Mouse (Mus musculus): Measurements from ENCODE around the gene Lrp6. TPM values are rescaled to one million over a fixed set of nuclear protein-coding genes. Genes with fewer than 3 reads are reported as not detected.

The Lrp6 gene
- polyA plus RNA-seq, 1 experiment from 2014 or later, result 33.6 TPM

GRCm38 (mm10) chr6:134434866-134435390 lies 131.8 kb downstream of the Lrp6 start:
- no peak overlapping the region for H3K4me2 ChIP-seq (ENCODE audit: low read depth, low read length)
- ATAC-seq (replicated peaks; ENCODE audit: insufficient number of reproducible peaks, low FRiP score, low TSS enrichment, low read depth), result no peak
- DNase-seq (ENCODE audit: low spot score), result no peak
- WGBS, result 54% methylated on average over 9 of the region's 9 CpGs
- no peaks in the 10 kb centered on the region for H3K36me3 ChIP-seq (replicated peaks; ENCODE audit: control insufficient read depth, insufficient read depth, low read depth, low read length)
- no peak overlapping the region for H3K27ac ChIP-seq (replicated peaks; ENCODE audit: low read depth, low read length)
- H3K27me3 ChIP-seq (ENCODE audit: control insufficient read depth, insufficient read depth, low read length), result no peaks in the 10 kb centered on the region
- no peaks in the 10 kb centered on the region for H3K4me1 ChIP-seq (ENCODE audit: control insufficient read depth, insufficient read depth, low read length)
- H3K4me3 ChIP-seq (ENCODE audit: low read depth, low read length), result no peak overlapping the region
- no peak overlapping the region for H3K9ac ChIP-seq (replicated peaks; ENCODE audit: low read length)
- H3K9me3 ChIP-seq (replicated peaks; ENCODE audit: control insufficient read depth, low read length), result no peaks in the 10 kb centered on the region

DNA sequence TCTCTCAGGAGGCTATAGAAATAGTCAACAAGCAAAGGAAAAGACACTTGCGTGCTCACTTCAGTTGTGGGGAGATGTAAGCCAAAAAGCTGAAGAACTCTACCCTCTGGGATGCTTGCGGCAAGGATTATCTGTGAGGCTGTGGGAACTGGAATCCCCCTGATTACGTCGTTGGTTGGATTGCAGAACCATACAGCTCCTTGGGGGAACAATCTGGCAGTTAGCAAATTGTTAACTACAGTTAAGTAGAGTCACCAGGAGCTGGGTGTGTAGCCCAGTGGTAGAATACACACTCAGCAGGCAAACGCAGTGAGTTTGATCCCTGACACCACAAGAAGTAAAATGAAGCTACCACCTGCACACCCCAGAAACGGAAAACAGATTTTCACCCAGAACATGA lies 132.7 kb downstream of the Lrp6 start:
- H3K4me3 ChIP-seq (ENCODE audit: low read depth, low read length), result no peak overlapping the region
- no peak for DNase-seq (ENCODE audit: low spot score)
- H3K4me1 ChIP-seq (ENCODE audit: control insufficient read depth, insufficient read depth, low read length), result no peaks in the 10 kb centered on the region
- WGBS, result 69% methylated on average over 6 of the region's 6 CpGs
- no peaks in the 10 kb centered on the region for H3K36me3 ChIP-seq (replicated peaks; ENCODE audit: control insufficient read depth, insufficient read depth, low read depth, low read length)
- H3K27me3 ChIP-seq (ENCODE audit: control insufficient read depth, insufficient read depth, low read length), result no peaks in the 10 kb centered on the region
- no peak overlapping the region for H3K9ac ChIP-seq (replicated peaks; ENCODE audit: low read length)
- no peaks in the 10 kb centered on the region for H3K9me3 ChIP-seq (replicated peaks; ENCODE audit: control insufficient read depth, low read length)
- no peak for ATAC-seq (replicated peaks; ENCODE audit: insufficient number of reproducible peaks, low FRiP score, low TSS enrichment, low read depth)
- no peak overlapping the region for H3K27ac ChIP-seq (replicated peaks; ENCODE audit: low read depth, low read length)
- H3K4me2 ChIP-seq (ENCODE audit: low read depth, low read length), result no peak overlapping the region

GRCm38 (mm10) chr6:134433281-134433680 lies 133.5 kb downstream of the Lrp6 start:
- ATAC-seq (replicated peaks; ENCODE audit: insufficient number of reproducible peaks, low FRiP score, low TSS enrichment, low read depth) (no peak), DNase-seq (ENCODE audit: low spot score) (no peak)
- H3K36me3 ChIP-seq (replicated peaks; ENCODE audit: control insufficient read depth, insufficient read depth, low read depth, low read length), result no peaks in the 10 kb centered on the region
- no peak overlapping the region for H3K4me3 ChIP-seq (ENCODE audit: low read depth, low read length)
- no peak overlapping the region for H3K27ac ChIP-seq (replicated peaks; ENCODE audit: low read depth, low read length)
- no peaks in the 10 kb centered on the region for H3K4me1 ChIP-seq (ENCODE audit: control insufficient read depth, insufficient read depth, low read length)
- no peaks in the 10 kb centered on the region for H3K27me3 ChIP-seq (ENCODE audit: control insufficient read depth, insufficient read depth, low read length)
- H3K9ac ChIP-seq (replicated peaks; ENCODE audit: low read length), result no peak overlapping the region
- H3K4me2 ChIP-seq (ENCODE audit: low read depth, low read length), result no peak overlapping the region
- H3K9me3 ChIP-seq (replicated peaks; ENCODE audit: control insufficient read depth, low read length), result no peaks in the 10 kb centered on the region
- 90% methylated on average over 3 of the region's 3 CpGs for WGBS

DNA sequence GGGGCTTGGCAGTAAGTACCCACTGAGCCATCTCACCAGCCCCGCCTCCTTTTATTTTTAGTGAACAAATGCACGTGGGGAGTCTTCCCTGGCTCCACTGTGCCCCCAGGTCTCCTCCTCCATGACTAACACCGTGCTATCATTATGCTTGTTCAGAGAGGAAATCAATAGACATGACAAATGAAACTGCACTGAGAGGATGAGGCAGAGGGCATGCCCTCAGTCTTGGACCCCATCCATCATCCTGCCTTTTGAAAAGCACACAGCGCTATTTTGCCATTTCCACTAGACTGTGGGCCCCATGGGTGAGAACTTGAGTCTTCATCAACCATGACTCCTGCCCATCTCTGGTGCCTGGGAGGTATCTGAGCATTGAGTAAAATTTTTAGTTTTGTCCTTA lies 135.2 kb downstream of the Lrp6 start:
- DNase-seq (ENCODE audit: low spot score), result no peak

GRCm38 (mm10) chr6:134430161-134430799 lies 136.5 kb downstream of the Lrp6 start:
- Histone ChIP-seq H3K9me3 (replicated peaks; ENCODE audit: control insufficient read depth, low read length) (no peaks in the 10 kb centered on the region), H3K4me2 (ENCODE audit: low read depth, low read length) (no peak overlapping the region), H3K4me1 (ENCODE audit: control insufficient read depth, insufficient read depth, low read length) (no peaks in the 10 kb centered on the region), H3K4me3 (ENCODE audit: low read depth, low read length) (no peak overlapping the region), H3K36me3 (replicated peaks; ENCODE audit: control insufficient read depth, insufficient read depth, low read depth, low read length) (no peaks in the 10 kb centered on the region), H3K9ac (replicated peaks; ENCODE audit: low read length) (no peak overlapping the region), H3K27me3 (ENCODE audit: control insufficient read depth, insufficient read depth, low read length) (no peaks in the 10 kb centered on the region), H3K27ac (replicated peaks; ENCODE audit: low read depth, low read length) (no peak overlapping the region)
- WGBS, result 87% methylated on average over 9 of the region's 9 CpGs
- no peak for ATAC-seq (replicated peaks; ENCODE audit: insufficient number of reproducible peaks, low FRiP score, low TSS enrichment, low read depth)
- DNase-seq (ENCODE audit: low spot score), result no peak

More for the DNA sequence above, 135.2 kb downstream of the Lrp6 start:
- Histone ChIP-seq H3K36me3 (replicated peaks; ENCODE audit: control insufficient read depth, insufficient read depth, low read depth, low read length) (no peaks in the 10 kb centered on the region), H3K9ac (replicated peaks; ENCODE audit: low read length) (no peak overlapping the region), H3K27ac (replicated peaks; ENCODE audit: low read depth, low read length) (no peak overlapping the region), H3K4me2 (ENCODE audit: low read depth, low read length) (no peak overlapping the region), H3K27me3 (ENCODE audit: control insufficient read depth, insufficient read depth, low read length) (no peaks in the 10 kb centered on the region), H3K4me3 (ENCODE audit: low read depth, low read length) (no peak overlapping the region), H3K4me1 (ENCODE audit: control insufficient read depth, insufficient read depth, low read length) (no peaks in the 10 kb centered on the region), H3K9me3 (replicated peaks; ENCODE audit: control insufficient read depth, low read length) (no peaks in the 10 kb centered on the region)
- ATAC-seq (replicated peaks; ENCODE audit: insufficient number of reproducible peaks, low FRiP score, low TSS enrichment, low read depth), result no peak
- 67% methylated on average over 4 of the region's 4 CpGs for WGBS

DNA sequence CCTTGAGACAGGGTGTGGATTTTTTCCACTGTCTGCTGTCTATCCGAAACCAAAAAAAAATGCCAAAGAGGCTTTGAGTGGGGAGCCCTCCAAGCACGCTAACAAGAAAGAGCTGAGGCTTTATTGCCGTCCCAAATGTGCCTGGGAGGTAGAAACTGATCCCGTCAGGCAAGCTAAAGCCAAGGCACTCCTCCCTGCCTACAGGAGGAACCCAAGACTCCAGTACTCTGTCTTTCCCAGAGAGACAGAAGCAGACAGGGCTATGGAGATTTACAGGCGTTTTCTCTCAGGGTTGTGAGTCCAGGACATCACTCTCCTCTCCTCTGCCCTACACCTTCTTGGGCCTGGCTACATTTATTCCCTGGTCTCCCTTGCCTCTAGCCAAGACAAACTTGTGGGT lies 138.3 kb downstream of the Lrp6 start:
- H3K36me3 ChIP-seq (replicated peaks; ENCODE audit: control insufficient read depth, insufficient read depth, low read depth, low read length), result no peaks in the 10 kb centered on the region
- H3K9ac ChIP-seq (replicated peaks; ENCODE audit: low read length), result no peak overlapping the region
- no peaks in the 10 kb centered on the region for H3K4me1 ChIP-seq (ENCODE audit: control insufficient read depth, insufficient read depth, low read length)
- H3K27ac ChIP-seq (replicated peaks; ENCODE audit: low read depth, low read length), result no peak overlapping the region
- H3K27me3 ChIP-seq (ENCODE audit: control insufficient read depth, insufficient read depth, low read length), result no peaks in the 10 kb centered on the region
- H3K4me2 ChIP-seq (ENCODE audit: low read depth, low read length), result no peak overlapping the region
- no peak overlapping the region for H3K4me3 ChIP-seq (ENCODE audit: low read depth, low read length)
- 60% methylated on average over 5 of the region's 5 CpGs for WGBS
- no peak for ATAC-seq (replicated peaks; ENCODE audit: insufficient number of reproducible peaks, low FRiP score, low TSS enrichment, low read depth)
- DNase-seq (ENCODE audit: low spot score), result no peak
- H3K9me3 ChIP-seq (replicated peaks; ENCODE audit: control insufficient read depth, low read length), result no peaks in the 10 kb centered on the region

DNA sequence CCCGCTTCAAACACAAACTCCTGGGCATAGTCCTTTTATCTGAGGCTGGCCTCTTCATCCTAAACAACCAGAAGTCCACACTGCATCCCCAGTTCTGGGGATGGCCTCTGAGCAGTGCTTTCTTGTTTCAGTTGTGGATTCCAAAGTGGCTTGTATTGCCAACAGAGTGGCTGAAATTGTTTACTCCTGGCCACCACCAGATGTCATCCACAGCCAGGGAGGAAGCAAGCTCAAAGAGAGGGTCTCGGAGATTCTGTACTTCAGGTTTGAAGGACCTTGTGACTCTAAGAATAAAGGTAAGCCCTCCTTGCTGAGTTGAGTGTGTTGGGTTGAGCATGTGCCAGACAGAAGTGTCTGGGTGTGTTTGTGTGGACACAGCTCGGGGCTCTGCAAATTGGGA lies 139.6 kb downstream of the Lrp6 start:
- H3K9ac ChIP-seq (replicated peaks; ENCODE audit: low read length), result no peak overlapping the region
- no peak overlapping the region for H3K4me3 ChIP-seq (ENCODE audit: low read depth, low read length)
- H3K9me3 ChIP-seq (replicated peaks; ENCODE audit: control insufficient read depth, low read length), result no peaks in the 10 kb centered on the region
- peak; percentile 41 for DNase-seq (ENCODE audit: low spot score)
- H3K27me3 ChIP-seq (ENCODE audit: control insufficient read depth, insufficient read depth, low read length), result no peaks in the 10 kb centered on the region
- H3K4me1 ChIP-seq (ENCODE audit: control insufficient read depth, insufficient read depth, low read length), result no peaks in the 10 kb centered on the region
- H3K36me3 ChIP-seq (replicated peaks; ENCODE audit: control insufficient read depth, insufficient read depth, low read depth, low read length), result no peaks in the 10 kb centered on the region
- ATAC-seq (replicated peaks; ENCODE audit: insufficient number of reproducible peaks, low FRiP score, low TSS enrichment, low read depth), result no peak; the same call in 1 of the 2 replicates
- no peak overlapping the region for H3K27ac ChIP-seq (replicated peaks; ENCODE audit: low read depth, low read length)
- 71% methylated on average over 3 of the region's 3 CpGs for WGBS
- H3K4me2 ChIP-seq (ENCODE audit: low read depth, low read length), result no peak overlapping the region

DNA sequence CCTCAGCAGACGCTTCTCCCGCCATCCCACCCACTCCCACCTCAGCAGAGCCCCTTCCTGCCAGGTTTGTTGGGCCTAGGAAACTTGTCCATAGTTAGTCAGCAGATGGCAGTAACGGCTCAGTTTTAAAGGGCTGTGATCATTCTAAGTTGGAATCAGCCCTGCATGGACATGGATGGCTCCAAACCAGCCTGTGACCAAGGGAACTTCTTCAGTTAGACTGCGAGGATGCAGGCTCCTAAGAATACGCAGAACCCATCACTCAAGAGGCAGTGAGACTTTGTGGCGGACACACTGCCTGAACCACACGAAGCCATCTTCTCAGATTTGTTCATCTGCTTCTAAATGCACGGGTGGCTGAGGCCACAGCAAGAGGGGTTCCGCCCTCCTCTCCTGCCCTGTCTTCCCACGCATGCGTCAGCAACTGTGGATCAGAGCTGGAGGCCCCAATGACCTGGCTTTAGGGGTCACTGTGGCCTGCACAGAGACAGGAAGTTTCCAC lies 141.5 kb downstream of the Lrp6 start:
- H3K9me3 ChIP-seq (replicated peaks; ENCODE audit: control insufficient read depth, low read length), result no peaks in the 10 kb centered on the region
- H3K27me3 ChIP-seq (ENCODE audit: control insufficient read depth, insufficient read depth, low read length), result no peaks in the 10 kb centered on the region
- 38% methylated on average over 11 of the region's 11 CpGs for WGBS
- H3K4me1 ChIP-seq (ENCODE audit: control insufficient read depth, insufficient read depth, low read length), result no peaks in the 10 kb centered on the region
- no peak overlapping the region; the same call in 1 of the 2 replicates for H3K4me2 ChIP-seq (ENCODE audit: low read depth, low read length)
- no peak overlapping the region for H3K9ac ChIP-seq (replicated peaks; ENCODE audit: low read length)
- peak; percentile 71 for ATAC-seq (replicated peaks; ENCODE audit: insufficient number of reproducible peaks, low FRiP score, low TSS enrichment, low read depth)
- no peaks in the 10 kb centered on the region for H3K36me3 ChIP-seq (replicated peaks; ENCODE audit: control insufficient read depth, insufficient read depth, low read depth, low read length)
- no peak overlapping the region for H3K4me3 ChIP-seq (ENCODE audit: low read depth, low read length)
- DNase-seq (ENCODE audit: low spot score), result peak; percentile 84
- H3K27ac ChIP-seq (replicated peaks; ENCODE audit: low read depth, low read length), result no peak overlapping the region
